Mouse (Mus musculus) stomach, postnatal 0 days (tissue): ENCODE measurements at regions not wholly inside any gene's neighbourhood (a gene's known extent, or its start where the extent isn't known, plus 50 kb on each side); places are given as distances from the start of the nearest gene placed in this dataset.

ENCODE experiments used
- CTCF ChIP-seq: IDR thresholded peaks from 2 replicates; pipeline ENCODE4 v1.5.1; 2016; ENCODE audit warnings: antibody characterized with exemption, low read depth, mild to moderate bottlenecking, moderate library complexity
- EP300 ChIP-seq: optimal IDR thresholded peaks from 2 replicates; pipeline ENCODE3; 2016; ENCODE audit warnings: antibody characterized with exemption

- TF ChIP-seq CTCF (no peak), EP300 (no peak)
Measured at GRCm38 (mm10) chr2:115513774-115514231, 67.7 kb upstream of the BC052040 start.
